Mouse (Mus musculus) kidney, adult 11 months (tissue): ENCODE measurements around the gene Fezf1.

Source experiments
- DNase-seq: peaks from one replicate; pipeline ENCODE4 v3.0.0; 2022

Gene Fezf1

DNA sequence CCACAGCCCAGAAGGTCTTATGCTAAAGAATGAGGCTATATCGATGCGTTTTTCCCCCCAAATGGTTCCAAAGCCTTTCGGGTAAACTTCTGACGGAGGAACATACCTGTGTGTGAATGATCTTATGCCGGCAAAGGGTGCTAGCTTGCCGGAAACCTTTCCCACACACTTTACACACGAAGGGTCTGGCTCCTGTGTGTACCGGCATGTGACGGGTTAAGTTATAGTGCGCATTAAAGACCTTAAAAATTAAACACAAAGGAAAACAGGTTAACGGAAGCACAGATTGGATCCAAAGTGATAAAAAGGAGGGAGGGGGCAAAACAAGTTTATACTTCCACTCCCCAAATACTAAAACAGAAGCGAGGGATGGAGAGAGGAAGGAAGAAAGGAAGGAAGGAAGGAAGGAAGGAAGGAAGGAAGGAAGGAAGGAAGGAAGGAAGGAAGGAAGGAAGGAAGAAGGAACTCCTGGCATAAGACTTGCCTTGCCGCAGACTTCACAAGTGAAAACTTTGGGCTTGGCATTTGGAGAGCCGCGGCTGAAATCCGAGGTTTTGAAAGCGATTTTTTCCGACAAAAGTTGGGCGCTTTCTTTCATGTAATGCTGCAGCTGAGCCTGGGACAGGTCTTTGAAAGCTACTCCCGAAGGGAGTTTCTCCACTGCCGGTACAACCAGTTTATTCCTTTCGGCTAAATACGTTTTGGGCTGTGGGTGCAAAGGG lies 1.2 kb downstream of the Fezf1 start:
- DNase-seq = no peak

DNA sequence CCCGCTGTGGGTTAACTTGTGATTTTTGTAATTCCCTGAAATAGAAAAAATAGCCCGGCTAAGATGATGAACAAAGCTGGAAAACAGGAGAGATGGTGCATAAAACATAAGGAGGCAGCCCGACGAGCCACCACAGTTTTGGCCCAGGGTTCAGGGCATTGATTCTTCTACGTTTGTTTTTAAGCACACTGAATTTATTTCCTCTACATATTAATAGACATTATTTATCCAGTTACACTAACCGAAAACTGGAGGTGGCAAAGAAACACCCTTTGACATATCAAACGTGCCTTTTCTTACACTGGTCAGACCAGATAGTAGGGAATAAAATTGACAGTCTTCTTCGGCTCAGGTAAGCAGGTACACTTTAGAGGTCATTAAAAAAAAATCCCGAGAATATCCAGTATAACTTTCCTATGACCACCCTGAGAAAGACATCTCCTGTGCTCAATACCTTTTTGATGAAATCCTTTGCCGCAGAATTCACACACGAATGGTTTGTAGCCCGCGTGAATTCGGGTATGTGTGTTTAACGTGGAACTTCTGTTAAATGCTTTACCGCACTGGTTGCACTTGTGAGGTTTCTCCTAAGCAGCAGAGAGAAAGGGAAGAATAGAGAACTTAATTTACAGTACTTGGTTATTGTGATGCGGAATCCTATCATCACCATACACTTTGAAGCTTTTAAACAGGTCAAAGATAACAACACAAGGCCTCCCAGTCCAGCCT lies 1.9 kb downstream of the Fezf1 start:
- DNase-seq = no peak

- no peak for DNase-seq
Observed at GRCm38 (mm10) chr6:23245545-23246011, 2.6 kb downstream of the Fezf1 start.

- DNase-seq = no peak
Observed at GRCm38 (mm10) chr6:23245121-23245520, 3.0 kb downstream of the Fezf1 start.

GRCm38 (mm10) chr6:23243821-23244760 lies 4.1 kb downstream of the Fezf1 start:
- DNase-seq = no peak

DNA sequence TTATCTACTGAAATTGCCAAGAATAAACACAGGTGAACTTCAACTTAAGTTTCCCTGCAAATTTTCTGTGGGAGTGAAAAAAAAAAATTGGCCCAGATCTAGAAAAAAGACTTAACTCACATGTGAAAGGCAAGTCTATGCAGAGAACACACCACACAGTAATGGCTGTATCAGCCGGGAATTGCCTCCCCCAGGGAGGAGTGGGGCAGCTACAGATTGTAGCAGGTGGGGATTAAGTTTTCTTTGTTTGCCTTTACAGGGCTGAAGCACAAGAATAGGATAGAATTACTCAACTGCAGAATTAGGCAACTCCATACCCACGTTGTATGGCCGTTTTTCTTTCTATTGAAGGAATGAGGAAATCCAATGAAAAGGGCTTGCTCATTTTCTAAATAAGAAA lies 36.7 kb downstream of the Fezf1 start:
- DNase-seq = no peak

GRCm38 (mm10) chr6:23207791-23208190 lies 40.4 kb downstream of the Fezf1 start:
- no peak for DNase-seq

GRCm38 (mm10) chr6:23202630-23203029 lies 45.5 kb downstream of the Fezf1 start:
- DNase-seq = no peak
